Mouse (Mus musculus) forebrain, embryonic 16.5 days (tissue): Measurements from ENCODE around the gene Fbxw21. TPM values are rescaled to one million over a fixed set of nuclear protein-coding genes. Genes with fewer than 3 reads are reported as not detected.
A peak's percentile ranks its signal among the peaks of the same experiment; 100 is the strongest.
"Not testable (repeated sequence)": the region's sequence is repeated elsewhere in the genome, so short reads cannot be mapped to it uniquely, and the experiment has no call there.

Experiments
- ATAC-seq: fragments of 200-750 bp; cut with Nextera tagmentation; 2 replicates; pipeline ENCODE4 v1.8.0; 2017; ENCODE audit warnings: mild to moderate bottlenecking, moderate library complexity
- H3K27ac ChIP-seq: fragments of 300-500 bp; sonication (generic); 2 replicates; pipeline ENCODE4 v1.5.1; 2014; ENCODE audit warnings: low read length, control low read depth
- H3K27me3 ChIP-seq: fragments of 300-500 bp; sonication (generic); replicated peaks from 2 replicates; pipeline ENCODE4 v1.6.1; 2014; ENCODE audit warnings: low read length; ENCODE audit not compliant: control insufficient read depth, insufficient read depth
- H3K36me3 ChIP-seq: fragments of 300-500 bp; sonication (generic); 2 replicates; pipeline ENCODE4 v1.6.1; 2014; ENCODE audit not compliant: control insufficient read depth, insufficient read depth
- H3K4me1 ChIP-seq: fragments of 300-500 bp; sonication (generic); replicated peaks from 2 replicates; pipeline ENCODE4 v1.6.1; 2014; ENCODE audit warnings: low read length; ENCODE audit not compliant: control insufficient read depth, insufficient read depth
- H3K4me2 ChIP-seq: fragments of 300-500 bp; sonication (generic); 2 replicates; pipeline ENCODE4 v1.6.1; 2014; ENCODE audit warnings: mild to moderate bottlenecking, low read length, control low read depth
- H3K4me3 ChIP-seq: fragments of 300-500 bp; sonication (generic); replicated peaks from 2 replicates; pipeline ENCODE4 v1.5.1; 2014; ENCODE audit warnings: mild to moderate bottlenecking, low read length, control low read depth
- H3K9ac ChIP-seq: fragments of 300-500 bp; sonication (generic); replicated peaks from 2 replicates; pipeline ENCODE4 v1.6.1; 2014; ENCODE audit warnings: low read depth, low read length, control low read depth
- H3K9me3 ChIP-seq: fragments of 300-500 bp; sonication (generic); 2 replicates; pipeline ENCODE4 v1.6.1; 2016; ENCODE audit warnings: low read length; ENCODE audit not compliant: control insufficient read depth
- WGBS: fragments of 180-500 bp; shearing (Covaris S2); extraction: QIAGEN DNeasy Blood & Tissue Kit; methylation state at CpG from one replicate; pipeline ENCODE4 v1.1.7; 2014; 5-methylcytosine and 5-hydroxymethylcytosine counted together
- polyA plus RNA-seq: library from polyadenylated mRNA; unstranded; fragments of >200 nt; fragmentation: Nextera tagmentation; extraction: Ambion mirVana; gene quantifications from 2 replicates; pipeline ENCODE4 v1.2.1, GENCODE M21; 2015

Gene Fbxw21
- polyA plus RNA-seq, result not detected in 2 replicates

GRCm38 (mm10) chr9:109161941-109162340, at the start of gene Fbxw21:
Gene Fbxw21 (minus strand): TSS chr9:109162041.
- Histone ChIP-seq H3K4me3 (no peak within 1 kb of the TSS), H3K36me3 (no peaks in the 10 kb centered on the region), H3K9me3 (no peaks in the 10 kb centered on the region), H3K9ac (no peak within 1 kb of the TSS), H3K4me1 (no peaks in the 10 kb centered on the region), H3K4me2 (no peak within 1 kb of the TSS), H3K27me3 (no peaks in the 10 kb centered on the region), H3K27ac (no peak within 1 kb of the TSS)
- WGBS, result 68% methylated on average over 3 of the region's 3 CpGs
- ATAC-seq, result no peak

GRCm38 (mm10) chr9:109201347-109201746, 39.5 kb upstream of the Fbxw21 start:
- not testable (repeated sequence) for H3K36me3 ChIP-seq, H3K4me2 ChIP-seq, H3K4me1 ChIP-seq, H3K27me3 ChIP-seq, H3K9ac ChIP-seq, H3K4me3 ChIP-seq, H3K27ac ChIP-seq, H3K9me3 ChIP-seq
- WGBS, result 53% methylated on average over 1 of the region's 1 CpGs
- peak; percentile 65 for ATAC-seq

GRCm38 (mm10) chr9:109200349-109200748, 38.5 kb upstream of the Fbxw21 start:
- no peak overlapping the region for H3K4me3 ChIP-seq
- no peak overlapping the region for H3K4me2 ChIP-seq
- no peaks in the 10 kb centered on the region for H3K9me3 ChIP-seq
- ATAC-seq, result no peak
- H3K27ac ChIP-seq, result no peak overlapping the region
- WGBS, result 89% methylated on average over 1 of the region's 1 CpGs
- no peak overlapping the region for H3K9ac ChIP-seq
- H3K36me3 ChIP-seq, result no peaks in the 10 kb centered on the region
- no peaks in the 10 kb centered on the region for H3K4me1 ChIP-seq
- no peaks in the 10 kb centered on the region for H3K27me3 ChIP-seq

GRCm38 (mm10) chr9:109199353-109199752, 37.5 kb upstream of the Fbxw21 start:
- H3K9me3 ChIP-seq, result no peaks in the 10 kb centered on the region
- no peak overlapping the region for H3K27ac ChIP-seq
- no peak overlapping the region for H3K4me2 ChIP-seq
- no peak overlapping the region for H3K4me3 ChIP-seq
- WGBS, result 77% methylated on average over 1 of the region's 1 CpGs
- no peaks in the 10 kb centered on the region for H3K4me1 ChIP-seq
- no peaks in the 10 kb centered on the region for H3K36me3 ChIP-seq
- no peaks in the 10 kb centered on the region for H3K27me3 ChIP-seq
- H3K9ac ChIP-seq, result no peak overlapping the region
- no peak for ATAC-seq

- H3K36me3 ChIP-seq, H3K4me2 ChIP-seq: not testable (repeated sequence)
- WGBS, result 83% methylated on average over 3 of the region's 3 CpGs
Observed at GRCm38 (mm10) chr9:109195875-109196274, 34.0 kb upstream of the Fbxw21 start, which contains the start of gene Fbxw13. Gene Fbxw13 (minus strand): TSS chr9:109195975.

GRCm38 (mm10) chr9:109177208-109177607, 15.4 kb upstream of the Fbxw21 start:
- Histone ChIP-seq H3K27ac (no peak overlapping the region), H3K4me1 (no peaks in the 10 kb centered on the region), H3K36me3 (no peaks in the 10 kb centered on the region), H3K4me2 (no peak overlapping the region), H3K9ac (no peak overlapping the region), H3K4me3 (no peak overlapping the region), H3K9me3 (no peaks in the 10 kb centered on the region), H3K27me3 (no peaks in the 10 kb centered on the region)
- WGBS, result 85% methylated on average over 1 of the region's 1 CpGs
- ATAC-seq, result no peak

More at GRCm38 (mm10) chr9:109195875-109196274, 34.0 kb upstream of the Fbxw21 start, which contains the start of gene Fbxw13:
- H3K27ac ChIP-seq, ATAC-seq, H3K9me3 ChIP-seq, H3K4me3 ChIP-seq, H3K4me1 ChIP-seq, H3K27me3 ChIP-seq, H3K9ac ChIP-seq: not testable (repeated sequence)

- H3K9me3 ChIP-seq, result no peaks in the 10 kb centered on the region
- ATAC-seq, result no peak
- H3K4me2 ChIP-seq, result no peak overlapping the region
- no peaks in the 10 kb centered on the region for H3K36me3 ChIP-seq
- H3K27ac ChIP-seq, result no peak overlapping the region
- 81% methylated on average over 1 of the region's 1 CpGs for WGBS
- no peaks in the 10 kb centered on the region for H3K4me1 ChIP-seq
- H3K9ac ChIP-seq, result no peak overlapping the region
- H3K27me3 ChIP-seq, result no peaks in the 10 kb centered on the region
- H3K4me3 ChIP-seq, result no peak overlapping the region
Observed at GRCm38 (mm10) chr9:109176301-109176700, 14.5 kb upstream of the Fbxw21 start.

- no peaks in the 10 kb centered on the region for H3K9me3 ChIP-seq
- H3K36me3 ChIP-seq, result no peaks in the 10 kb centered on the region
- no peak overlapping the region for H3K4me2 ChIP-seq
- no peak overlapping the region for H3K4me3 ChIP-seq
- no peak for ATAC-seq
- H3K9ac ChIP-seq, result no peak overlapping the region
- no peaks in the 10 kb centered on the region for H3K4me1 ChIP-seq
- no peak overlapping the region for H3K27ac ChIP-seq
- no peaks in the 10 kb centered on the region for H3K27me3 ChIP-seq
Observed at GRCm38 (mm10) chr9:109167316-109167715, 5.5 kb upstream of the Fbxw21 start.

- H3K27ac ChIP-seq, ATAC-seq: not testable (repeated sequence)
- 66% methylated on average over 4 of the region's 4 CpGs for WGBS
Observed at GRCm38 (mm10) chr9:109140414-109140813, 21.4 kb downstream of the Fbxw21 start.

GRCm38 (mm10) chr9:109130076-109130475, 31.8 kb downstream of the Fbxw21 start:
- 91% methylated on average over 5 of the region's 5 CpGs for WGBS
- H3K4me3 ChIP-seq, result no peak overlapping the region

More at GRCm38 (mm10) chr9:109140414-109140813, 21.4 kb downstream of the Fbxw21 start:
- not testable (repeated sequence) for H3K36me3 ChIP-seq, H3K4me3 ChIP-seq, H3K4me2 ChIP-seq, H3K4me1 ChIP-seq, H3K9ac ChIP-seq, H3K9me3 ChIP-seq, H3K27me3 ChIP-seq

More at GRCm38 (mm10) chr9:109130076-109130475, 31.8 kb downstream of the Fbxw21 start:
- Histone ChIP-seq H3K4me1 (no peaks in the 10 kb centered on the region), H3K27me3 (no peaks in the 10 kb centered on the region), H3K9me3 (no peaks in the 10 kb centered on the region), H3K4me2 (no peak overlapping the region), H3K36me3 (no peaks in the 10 kb centered on the region), H3K9ac (no peak overlapping the region), H3K27ac (no peak overlapping the region)
- no peak for ATAC-seq
